Mouse (Mus musculus) kidney, adult 2 months (tissue): ENCODE measurements around the gene Jade3.

Experiments used
- CTCF ChIP-seq: fragments of 200-500 bp; conservative IDR thresholded peaks from 2 replicates; pipeline ENCODE4 v1.5.1; 2011; ENCODE audit warnings: low read depth, mild to moderate bottlenecking, control low read depth, low read length, moderate library complexity, mixed read lengths; ENCODE audit not compliant: insufficient read depth, insufficient read length
- POLR2A ChIP-seq: fragments of 200-500 bp; IDR thresholded peaks from one replicate; pipeline ENCODE4 v1.6.1; 2011; ENCODE audit warnings: low read depth, low read length, control low read depth

DNA sequence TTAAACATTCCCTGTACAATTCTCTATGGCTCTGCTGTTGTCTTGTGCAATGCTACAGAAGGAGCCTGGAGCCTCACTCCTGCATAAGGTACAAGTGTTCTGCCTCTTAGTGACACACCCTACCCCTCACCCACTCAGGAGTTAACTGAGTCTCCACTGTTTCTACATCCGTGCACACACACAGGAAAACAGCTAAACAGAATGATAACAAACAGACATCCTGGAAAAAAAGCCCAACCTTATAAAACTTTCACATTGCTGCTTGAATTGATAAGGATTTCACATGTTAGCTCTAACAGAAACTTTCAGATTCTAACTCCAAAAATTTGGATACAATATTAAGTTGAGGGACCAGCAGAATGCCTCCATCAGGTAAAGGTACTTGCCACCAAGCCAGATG lies 107.1 kb downstream of the Jade3 start:
- no peak for TF ChIP-seq POLR2A
- TF ChIP-seq CTCF, result no peak
